Mouse (Mus musculus) embryonic facial prominence, embryonic 11.5 days (tissue): Measurements from ENCODE around the gene Gm20388. TPM values are rescaled to one million over a fixed set of nuclear protein-coding genes. Genes with fewer than 3 reads are reported as not detected.

ENCODE experiments used
- ATAC-seq: fragments of 200-750 bp; cut with Nextera tagmentation; replicated peaks from 2 replicates; pipeline ENCODE4 v1.8.0; 2017; ENCODE audit warnings: low read depth; ENCODE audit not compliant: insufficient number of reproducible peaks, low FRiP score, low TSS enrichment
- DNase-seq: peaks from one replicate; pipeline ENCODE4 v3.0.0-alpha.2; 2015; ENCODE audit warnings: low spot score
- H3K27ac ChIP-seq: fragments of 300-500 bp; sonication (generic); replicated peaks from 2 replicates; pipeline ENCODE4 v1.5.1; 2014; ENCODE audit warnings: mild to moderate bottlenecking, low read depth, low read length, control low read depth
- H3K27me3 ChIP-seq: fragments of 300-500 bp; sonication (generic); 2 replicates; pipeline ENCODE4 v1.6.1; 2014; ENCODE audit warnings: mild to moderate bottlenecking, low read length, moderate library complexity, mixed read lengths; ENCODE audit not compliant: control insufficient read depth, insufficient read depth
- H3K36me3 ChIP-seq: fragments of 300-500 bp; sonication (generic); replicated peaks from 2 replicates; pipeline ENCODE4 v1.6.1; 2014; ENCODE audit warnings: low read depth, mild to moderate bottlenecking, low read length, moderate library complexity, mixed read lengths; ENCODE audit not compliant: control insufficient read depth, insufficient read depth
- H3K4me1 ChIP-seq: fragments of 300-500 bp; sonication (generic); 2 replicates; pipeline ENCODE4 v1.6.1; 2014; ENCODE audit warnings: low read length, mixed read lengths; ENCODE audit not compliant: control insufficient read depth, insufficient read depth
- H3K4me2 ChIP-seq: fragments of 300-500 bp; sonication (generic); 2 replicates; pipeline ENCODE4 v1.6.1; 2014; ENCODE audit warnings: low read depth, mild to moderate bottlenecking, control low read depth, low read length, moderate library complexity
- H3K4me3 ChIP-seq: fragments of 300-500 bp; sonication (generic); 2 replicates; pipeline ENCODE4 v1.5.1; 2014; ENCODE audit warnings: low read depth, low read length, control low read depth
- H3K9ac ChIP-seq: fragments of 300-500 bp; sonication (generic); replicated peaks from 2 replicates; pipeline ENCODE4 v1.6.1; 2014; ENCODE audit warnings: mild to moderate bottlenecking, control low read depth, low read length
- H3K9me3 ChIP-seq: fragments of 300-500 bp; sonication (generic); replicated peaks from 2 replicates; pipeline ENCODE4 v1.6.1; 2016; ENCODE audit warnings: mild to moderate bottlenecking, low read length, inconsistent platforms, mixed read lengths; ENCODE audit not compliant: control insufficient read depth
- WGBS: fragments of 180-500 bp; shearing (Covaris S2); extraction: QIAGEN DNeasy Blood & Tissue Kit; methylation state at CpG from one replicate; pipeline ENCODE4 v1.1.7; 2014; 5-methylcytosine and 5-hydroxymethylcytosine counted together
- polyA plus RNA-seq: library from polyadenylated mRNA; unstranded; fragments of >200 nt; fragmentation: Nextera tagmentation; extraction: Ambion mirVana; gene quantifications from 2 replicates; pipeline ENCODE4 v1.2.1, GENCODE M21; 2014

Gm20388 gene
- polyA plus RNA-seq, 1 experiment from 2014 or later: 3.1 TPM

DNA sequence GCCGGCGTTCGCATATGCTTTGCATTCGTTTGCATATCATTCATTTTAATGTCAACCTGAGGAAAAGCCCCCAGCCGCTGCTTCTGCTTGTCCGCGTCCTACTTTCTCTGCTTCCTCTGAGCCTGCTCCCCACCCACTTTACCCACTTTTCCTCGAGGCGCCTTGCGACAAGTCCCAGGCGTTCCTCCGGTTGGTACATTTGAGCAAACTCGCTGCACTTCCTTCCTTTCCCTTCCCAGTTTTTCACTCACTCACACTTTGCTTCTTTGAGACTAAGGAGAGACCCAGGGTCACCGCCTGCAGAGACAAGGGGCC lies 2768.2 kb downstream of the Gm20388 start:
- no peaks in the 10 kb centered on the region for H3K36me3 ChIP-seq
- H3K9me3 ChIP-seq: no peaks in the 10 kb centered on the region
- H3K4me2 ChIP-seq: peak overlapping the region; percentile 99
- no peak overlapping the region for H3K9ac ChIP-seq
- peaks cover 52% of the 10 kb centered on the region for H3K27me3 ChIP-seq
- H3K4me3 ChIP-seq: peak overlapping the region; percentile 69
- peaks cover 2% of the 10 kb centered on the region; the same call in 1 of the 2 replicates for H3K4me1 ChIP-seq
- no peak for DNase-seq
- H3K27ac ChIP-seq: no peak overlapping the region
- 1% methylated on average over 14 of the region's 14 CpGs for WGBS
- no peak for ATAC-seq

DNA sequence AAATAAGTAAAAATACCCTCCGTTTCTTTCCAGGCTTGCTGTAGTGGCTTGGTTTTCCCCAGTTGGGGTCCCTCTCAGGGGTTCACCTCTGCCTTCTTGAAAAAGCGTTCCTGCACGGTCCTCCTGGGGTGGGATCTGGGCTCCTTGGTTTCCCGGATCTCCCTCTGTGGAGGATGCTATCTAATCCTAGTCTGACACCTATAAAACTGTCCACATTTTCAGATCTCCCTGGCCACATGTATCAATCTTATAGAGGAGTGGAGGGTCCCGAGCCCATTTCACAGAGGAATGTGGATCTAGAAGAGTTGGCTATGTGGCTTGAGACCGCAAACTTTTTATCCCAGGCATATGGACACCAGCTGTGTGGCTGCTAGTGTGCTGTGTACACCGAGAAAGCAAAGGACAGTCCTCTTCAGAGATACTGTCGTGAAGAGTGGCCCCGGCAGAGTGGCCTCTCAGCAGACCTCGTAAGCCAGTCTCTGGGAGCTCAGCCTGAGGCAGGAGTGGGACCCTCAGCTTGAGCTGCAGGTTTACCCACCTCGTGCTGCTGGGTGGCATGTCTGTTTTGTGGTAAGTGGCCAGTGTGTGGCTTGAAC lies 2768.8 kb downstream of the Gm20388 start:
- ATAC-seq: no peak
- no peak overlapping the region for H3K4me3 ChIP-seq
- DNase-seq: no peak
- H3K9ac ChIP-seq: no peak overlapping the region
- H3K27me3 ChIP-seq: peaks cover 51% of the 10 kb centered on the region
- H3K9me3 ChIP-seq: no peaks in the 10 kb centered on the region
- no peak overlapping the region for H3K27ac ChIP-seq
- peaks cover 2% of the 10 kb centered on the region; the same call in 1 of the 2 replicates for H3K4me1 ChIP-seq
- H3K36me3 ChIP-seq: no peaks in the 10 kb centered on the region
- 23% methylated on average over 11 of the region's 11 CpGs for WGBS
- no peak overlapping the region for H3K4me2 ChIP-seq

DNA sequence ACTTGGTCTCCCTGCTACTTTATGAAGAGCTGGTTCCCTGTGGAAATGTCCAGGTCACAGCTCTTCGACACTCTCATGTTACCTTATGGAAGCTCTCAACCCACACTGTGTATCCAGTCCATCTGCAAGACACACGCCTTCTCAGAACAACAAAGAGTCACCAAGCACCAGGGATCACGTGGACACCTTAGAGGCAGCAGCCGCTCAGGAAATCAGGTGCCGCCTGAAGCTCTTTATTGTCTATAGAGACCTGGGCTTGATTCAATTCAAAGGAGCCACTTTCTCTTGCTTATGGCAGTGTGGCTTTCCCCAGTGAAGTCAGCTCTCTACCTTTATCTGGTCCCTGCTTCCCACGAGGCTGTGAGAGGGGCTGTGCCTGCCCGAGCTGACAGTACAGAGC lies 2769.5 kb downstream of the Gm20388 start:
- Histone ChIP-seq H3K27me3 (peaks cover 51% of the 10 kb centered on the region), H3K36me3 (no peaks in the 10 kb centered on the region), H3K27ac (no peak overlapping the region), H3K4me2 (no peak overlapping the region), H3K9me3 (no peaks in the 10 kb centered on the region), H3K4me3 (no peak overlapping the region), H3K9ac (no peak overlapping the region), H3K4me1 (peaks cover 2% of the 10 kb centered on the region; the same call in 1 of the 2 replicates)
- 28% methylated on average over 7 of the region's 7 CpGs for WGBS
- ATAC-seq: no peak
- no peak for DNase-seq

DNA sequence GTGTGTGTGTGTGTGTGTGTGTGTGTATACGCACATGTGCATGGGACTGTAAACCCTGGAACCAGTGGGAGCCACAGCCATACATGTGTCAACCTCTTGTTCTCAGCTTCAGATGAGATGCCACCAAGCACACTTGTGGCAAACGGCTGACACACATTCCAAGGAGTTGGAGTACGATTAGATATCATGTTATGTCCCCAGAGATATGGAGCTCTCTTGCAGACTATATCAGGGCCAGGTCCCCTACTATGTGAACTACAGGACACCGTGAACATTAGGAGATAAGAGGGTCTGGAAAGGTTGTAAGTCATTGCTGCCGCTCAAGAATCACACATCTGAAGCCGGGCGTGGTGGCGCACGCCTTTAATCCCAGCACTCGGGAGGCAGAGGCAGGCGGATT lies 2772.2 kb downstream of the Gm20388 start:
- WGBS: 90% methylated on average over 11 of the region's 11 CpGs
- DNase-seq (no peak), ATAC-seq (no peak)
- no peaks in the 10 kb centered on the region for H3K9me3 ChIP-seq
- no peak overlapping the region for H3K9ac ChIP-seq
- H3K27ac ChIP-seq: no peak overlapping the region
- peaks cover 29% of the 10 kb centered on the region for H3K27me3 ChIP-seq
- no peaks in the 10 kb centered on the region for H3K36me3 ChIP-seq
- no peaks in the 10 kb centered on the region; the same call in 1 of the 2 replicates for H3K4me1 ChIP-seq
- no peak overlapping the region for H3K4me3 ChIP-seq
- no peak overlapping the region for H3K4me2 ChIP-seq

DNA sequence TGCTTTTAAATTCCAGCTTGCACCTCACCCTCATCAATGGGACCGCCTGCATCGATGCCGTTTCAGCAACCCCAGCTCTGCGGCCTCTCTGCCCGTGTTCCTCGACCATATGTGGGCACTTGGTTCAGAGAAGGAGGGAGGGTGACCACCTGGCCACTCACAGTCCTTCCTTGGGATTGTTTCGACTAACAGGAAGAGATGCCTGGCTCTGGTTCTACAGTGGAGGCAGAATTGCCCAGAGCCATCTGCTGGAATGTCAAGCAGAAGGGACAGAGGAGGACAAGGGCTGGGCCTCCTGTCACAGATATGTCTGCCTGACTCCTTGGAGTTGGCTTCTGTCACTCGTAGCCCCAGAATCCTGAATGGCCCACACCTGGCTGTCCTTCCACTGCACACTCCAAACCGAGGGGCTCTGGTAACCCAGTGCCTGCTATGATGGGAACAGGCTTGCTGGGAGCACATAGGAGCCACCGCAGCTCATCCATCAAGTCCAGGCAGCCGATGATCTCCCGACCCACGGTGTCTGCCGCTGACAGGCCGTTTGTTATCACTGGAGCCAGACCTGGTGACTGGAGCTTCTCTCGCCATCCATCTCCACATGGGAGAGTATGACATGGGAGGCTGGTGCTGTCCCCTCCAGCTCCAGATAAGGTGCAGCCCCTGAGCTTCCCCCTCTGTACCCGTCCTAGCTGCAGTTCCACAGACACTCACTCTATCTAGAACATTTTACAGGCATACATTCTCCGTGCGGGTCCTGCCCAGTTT lies 2774.6 kb downstream of the Gm20388 start:
- Histone ChIP-seq H3K4me3 (no peak overlapping the region), H3K9me3 (no peaks in the 10 kb centered on the region), H3K36me3 (no peaks in the 10 kb centered on the region), H3K27ac (no peak overlapping the region), H3K4me1 (no peaks in the 10 kb centered on the region; the same call in 1 of the 2 replicates), H3K4me2 (no peak overlapping the region), H3K9ac (no peak overlapping the region), H3K27me3 (peaks cover 9% of the 10 kb centered on the region)
- DNase-seq (no peak), ATAC-seq (no peak)
- WGBS: 75% methylated on average over 19 of the region's 19 CpGs

DNA sequence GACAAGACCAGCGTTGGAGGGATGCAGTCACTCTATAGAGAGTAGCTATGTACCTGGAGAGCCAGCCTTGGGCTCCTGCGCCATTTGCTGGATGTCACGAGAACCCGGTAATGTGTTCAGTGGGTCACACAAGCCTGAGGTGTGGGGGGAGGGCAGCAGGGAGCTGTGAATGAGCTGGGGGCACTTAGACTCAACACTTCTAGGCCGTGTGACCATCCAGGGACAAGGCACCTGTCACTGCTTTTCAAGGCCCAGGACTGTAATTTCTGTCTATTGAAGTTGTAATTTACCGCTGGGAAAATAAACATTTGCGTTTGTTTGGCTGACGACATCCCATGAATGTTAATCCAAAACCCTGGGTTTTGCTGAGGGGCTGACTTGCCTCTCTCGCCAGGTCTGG lies 2776.2 kb downstream of the Gm20388 start:
- no peak overlapping the region for H3K4me2 ChIP-seq
- no peak overlapping the region for H3K27ac ChIP-seq
- no peaks in the 10 kb centered on the region for H3K9me3 ChIP-seq
- 70% methylated on average over 9 of the region's 9 CpGs for WGBS
- H3K27me3 ChIP-seq: no peaks in the 10 kb centered on the region
- H3K4me1 ChIP-seq: no peaks in the 10 kb centered on the region; the same call in 1 of the 2 replicates
- DNase-seq (no peak), ATAC-seq (no peak)
- no peak overlapping the region for H3K4me3 ChIP-seq
- H3K9ac ChIP-seq: no peak overlapping the region
- no peaks in the 10 kb centered on the region for H3K36me3 ChIP-seq

DNA sequence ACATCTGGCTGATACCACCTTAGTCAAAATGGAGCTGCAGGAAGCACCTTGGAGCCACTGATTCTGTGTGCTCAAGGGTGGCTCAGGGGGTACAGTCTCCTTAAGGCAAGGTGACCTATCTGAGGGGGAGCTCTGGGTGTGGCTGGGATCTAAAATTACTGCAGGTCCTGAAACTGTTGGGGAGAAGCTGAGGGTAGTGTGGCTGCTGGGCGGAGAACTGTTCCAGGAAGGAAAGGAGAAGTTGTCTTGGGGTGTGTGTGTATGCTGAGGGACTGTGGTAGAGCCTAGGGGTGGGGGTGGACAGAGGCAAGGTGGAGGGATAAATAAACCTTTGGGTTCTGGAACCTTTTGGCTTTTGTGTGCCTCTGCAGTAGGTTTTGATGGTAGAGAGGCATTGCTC lies 2778.7 kb downstream of the Gm20388 start:
- H3K27me3 ChIP-seq: no peaks in the 10 kb centered on the region
- 87% methylated on average over 1 of the region's 1 CpGs for WGBS
- no peaks in the 10 kb centered on the region; the same call in 1 of the 2 replicates for H3K4me1 ChIP-seq
- ATAC-seq (no peak), DNase-seq (no peak)
- H3K36me3 ChIP-seq: no peaks in the 10 kb centered on the region
- H3K9ac ChIP-seq: no peak overlapping the region
- H3K9me3 ChIP-seq: no peaks in the 10 kb centered on the region
- H3K4me3 ChIP-seq: no peak overlapping the region
- no peak overlapping the region for H3K27ac ChIP-seq
- H3K4me2 ChIP-seq: no peak overlapping the region

DNA sequence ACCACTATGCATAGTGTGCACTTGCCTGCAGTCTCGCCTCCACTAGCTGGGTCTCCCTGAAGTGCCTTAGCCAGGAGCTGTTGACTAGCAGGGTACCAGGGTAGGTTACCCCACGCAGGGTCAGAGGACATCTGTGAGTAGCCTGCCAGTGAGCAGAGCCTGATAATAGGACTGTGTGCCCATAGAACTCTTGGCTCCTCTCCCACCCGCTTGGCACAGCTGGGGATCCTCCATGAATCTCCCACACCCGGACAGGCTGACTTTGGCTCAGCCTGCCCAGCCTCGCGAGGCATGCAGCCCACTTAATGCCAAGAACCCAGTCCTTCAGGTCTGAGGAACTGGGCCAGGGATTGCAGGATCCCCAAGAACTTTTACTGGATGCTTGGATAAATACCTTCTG lies 2780.4 kb downstream of the Gm20388 start:
- ATAC-seq (no peak), DNase-seq (no peak)
- Histone ChIP-seq H3K27me3 (no peaks in the 10 kb centered on the region), H3K9me3 (no peaks in the 10 kb centered on the region), H3K4me3 (no peak overlapping the region), H3K4me1 (no peaks in the 10 kb centered on the region; the same call in 1 of the 2 replicates), H3K36me3 (no peaks in the 10 kb centered on the region), H3K27ac (no peak overlapping the region), H3K4me2 (no peak overlapping the region), H3K9ac (no peak overlapping the region)
- WGBS: 83% methylated on average over 6 of the region's 6 CpGs
